Mouse (Mus musculus) lung, postnatal 0 days (tissue): ENCODE measurements around the gene Kcnq2.

Experiments used
- CTCF ChIP-seq: IDR thresholded peaks from 2 replicates; pipeline ENCODE4 v1.5.1; 2016; ENCODE audit warnings: antibody characterized with exemption, mild to moderate bottlenecking
- EP300 ChIP-seq: IDR thresholded peaks from 2 replicates; pipeline ENCODE4 v1.6.1; 2016; ENCODE audit warnings: antibody characterized with exemption, mild to moderate bottlenecking, control low read depth

- peak; percentile 93 for TF ChIP-seq CTCF
- no peak for TF ChIP-seq EP300
These were observed 75.0 kb downstream of the Kcnq2 start for GRCm38 (mm10) chr2:181060127-181060526.
